Mouse (Mus musculus) liver, adult 2 months (tissue): Measurements from ENCODE around the gene Trpt1.

Experiments
- CTCF ChIP-seq: fragments of 200-500 bp; IDR thresholded peaks from 2 replicates; pipeline ENCODE4 v1.5.1; 2011; ENCODE audit warnings: low read depth, low read length, control low read depth
- POLR2A ChIP-seq: fragments of 200-500 bp; IDR thresholded peaks from 2 replicates; pipeline ENCODE4 v1.6.1; 2011; ENCODE audit warnings: low read length, control low read depth; ENCODE audit not compliant: insufficient read depth; ENCODE audit errors: extremely low read depth

- TF ChIP-seq CTCF (no peak), POLR2A (no peak)
These were observed 16.5 kb downstream of the Trpt1 start for GRCm38 (mm10) chr19:7012426-7012825.
